Mouse (Mus musculus) hindbrain, embryonic 16.5 days (tissue): ENCODE measurements at regions not wholly inside any gene's neighbourhood (a gene's known extent, or its start where the extent isn't known, plus 50 kb on each side); places are given as distances from the start of the nearest gene placed in this dataset.

Source experiments
- ATAC-seq: fragments of 200-750 bp; cut with Nextera tagmentation; 2 replicates; pipeline ENCODE4 v1.8.0; 2017; ENCODE audit warnings: moderate TSS enrichment, moderate library complexity
- H3K27ac ChIP-seq: fragments of 300-500 bp; sonication (generic); 2 replicates; pipeline ENCODE4 v1.5.1; 2014; ENCODE audit warnings: low read depth, mild to moderate bottlenecking, control low read depth, low read length, moderate library complexity
- H3K27me3 ChIP-seq: fragments of 300-500 bp; sonication (generic); replicated peaks from 2 replicates; pipeline ENCODE4 v1.6.1; 2014; ENCODE audit warnings: low read length; ENCODE audit not compliant: control insufficient read depth, insufficient read depth
- H3K36me3 ChIP-seq: fragments of 300-500 bp; sonication (generic); 2 replicates; pipeline ENCODE4 v1.6.1; 2014; ENCODE audit warnings: mild to moderate bottlenecking, low read length, moderate library complexity, mixed read lengths; ENCODE audit not compliant: control insufficient read depth, insufficient read depth
- H3K4me1 ChIP-seq: fragments of 300-500 bp; sonication (generic); 2 replicates; pipeline ENCODE4 v1.6.1; 2014; ENCODE audit warnings: low read depth, low read length; ENCODE audit not compliant: control insufficient read depth, insufficient read depth
- H3K4me2 ChIP-seq: fragments of 300-500 bp; sonication (generic); 2 replicates; pipeline ENCODE4 v1.6.1; 2014; ENCODE audit warnings: mild to moderate bottlenecking, low read length, control low read depth, moderate library complexity
- H3K4me3 ChIP-seq: fragments of 300-500 bp; sonication (generic); 2 replicates; pipeline ENCODE4 v1.5.1; 2014; ENCODE audit warnings: mild to moderate bottlenecking, low read length, control low read depth, moderate library complexity
- H3K9ac ChIP-seq: fragments of 300-500 bp; sonication (generic); 2 replicates; pipeline ENCODE4 v1.6.1; 2014; ENCODE audit warnings: low read depth, mild to moderate bottlenecking, control low read depth, low read length, moderate library complexity
- H3K9me3 ChIP-seq: fragments of 300-500 bp; sonication (generic); 2 replicates; pipeline ENCODE4 v1.6.1; 2014; ENCODE audit warnings: mild to moderate bottlenecking, low read length, moderate library complexity; ENCODE audit not compliant: control insufficient read depth
- WGBS: fragments of 180-500 bp; shearing (Covaris S2); extraction: QIAGEN DNeasy Blood & Tissue Kit; methylation state at CpG from one replicate; pipeline ENCODE4 v1.1.7; 2014; 5-methylcytosine and 5-hydroxymethylcytosine counted together

- ATAC-seq, result no peak
- Histone ChIP-seq H3K9ac (peak overlapping the region; percentile 2; the same call in 1 of the 2 replicates), H3K27me3 (no peaks in the 10 kb centered on the region), H3K36me3 (no peaks in the 10 kb centered on the region), H3K27ac (peak overlapping the region; percentile 26), H3K9me3 (no peaks in the 10 kb centered on the region), H3K4me3 (no peak overlapping the region), H3K4me1 (peaks cover 5% of the 10 kb centered on the region; the same call in 1 of the 2 replicates), H3K4me2 (peak overlapping the region; percentile 40)
- 50% methylated on average over 10 of the region's 10 CpGs for WGBS
Observed at GRCm38 (mm10) chr10:68909018-68909417, 185.6 kb downstream of the Tmem26 start.

- Histone ChIP-seq H3K4me1 (no peaks in the 10 kb centered on the region), H3K27ac (no peak overlapping the region), H3K36me3 (no peaks in the 10 kb centered on the region), H3K27me3 (no peaks in the 10 kb centered on the region), H3K9me3 (no peaks in the 10 kb centered on the region), H3K4me3 (no peak overlapping the region), H3K4me2 (no peak overlapping the region), H3K9ac (no peak overlapping the region)
- WGBS, result 86% methylated on average over 7 of the region's 7 CpGs
- ATAC-seq, result no peak
Observed at GRCm38 (mm10) chr10:68916147-68916546, 192.7 kb downstream of the Tmem26 start.

- 71% methylated on average over 5 of the region's 5 CpGs for WGBS
- H3K9me3 ChIP-seq, result no peaks in the 10 kb centered on the region
- H3K27me3 ChIP-seq, result no peaks in the 10 kb centered on the region
- H3K36me3 ChIP-seq, result no peaks in the 10 kb centered on the region
- H3K27ac ChIP-seq, result no peak overlapping the region
- no peak overlapping the region for H3K4me3 ChIP-seq
- no peak for ATAC-seq
- H3K4me2 ChIP-seq, result no peak overlapping the region
- no peak overlapping the region for H3K9ac ChIP-seq
- no peaks in the 10 kb centered on the region for H3K4me1 ChIP-seq
Observed at GRCm38 (mm10) chr10:68935843-68936242, 212.4 kb downstream of the Tmem26 start.

- Histone ChIP-seq H3K9ac (no peak overlapping the region), H3K36me3 (no peaks in the 10 kb centered on the region), H3K4me2 (no peak overlapping the region), H3K4me1 (no peaks in the 10 kb centered on the region), H3K27ac (no peak overlapping the region), H3K4me3 (no peak overlapping the region), H3K27me3 (no peaks in the 10 kb centered on the region), H3K9me3 (no peaks in the 10 kb centered on the region)
- WGBS, result 62% methylated on average over 6 of the region's 6 CpGs
- ATAC-seq, result no peak
Observed at GRCm38 (mm10) chr10:68943239-68943638, 208.0 kb upstream of the Rhobtb1 start.

GRCm38 (mm10) chr10:68956539-68956938, 194.7 kb upstream of the Rhobtb1 start:
- H3K36me3 ChIP-seq, result no peaks in the 10 kb centered on the region
- H3K4me1 ChIP-seq, result no peaks in the 10 kb centered on the region
- no peak for ATAC-seq
- H3K4me3 ChIP-seq, result no peak overlapping the region
- 70% methylated on average over 7 of the region's 7 CpGs for WGBS
- H3K27me3 ChIP-seq, result no peaks in the 10 kb centered on the region
- H3K27ac ChIP-seq, result no peak overlapping the region
- no peak overlapping the region for H3K4me2 ChIP-seq
- H3K9me3 ChIP-seq, result no peaks in the 10 kb centered on the region
- H3K9ac ChIP-seq, result no peak overlapping the region

- Histone ChIP-seq H3K4me1 (no peaks in the 10 kb centered on the region), H3K9me3 (no peaks in the 10 kb centered on the region), H3K27me3 (no peaks in the 10 kb centered on the region), H3K36me3 (no peaks in the 10 kb centered on the region), H3K4me2 (no peak overlapping the region), H3K9ac (no peak overlapping the region), H3K4me3 (no peak overlapping the region), H3K27ac (no peak overlapping the region)
- no peak for ATAC-seq
- WGBS, result 97% methylated on average over 1 of the region's 1 CpGs
Observed at GRCm38 (mm10) chr10:68961376-68961775, 189.9 kb upstream of the Rhobtb1 start.

GRCm38 (mm10) chr10:68963090-68963489, 188.1 kb upstream of the Rhobtb1 start:
- H3K36me3 ChIP-seq, result no peaks in the 10 kb centered on the region
- 74% methylated on average over 8 of the region's 8 CpGs for WGBS
- no peak for ATAC-seq
- H3K4me3 ChIP-seq, result no peak overlapping the region
- no peak overlapping the region for H3K4me2 ChIP-seq
- no peak overlapping the region for H3K27ac ChIP-seq
- H3K9ac ChIP-seq, result no peak overlapping the region
- no peaks in the 10 kb centered on the region for H3K9me3 ChIP-seq
- no peaks in the 10 kb centered on the region for H3K27me3 ChIP-seq
- no peaks in the 10 kb centered on the region for H3K4me1 ChIP-seq

- H3K36me3 ChIP-seq, result no peaks in the 10 kb centered on the region
Observed at GRCm38 (mm10) chr10:68965271-68965670, 186.0 kb upstream of the Rhobtb1 start.

GRCm38 (mm10) chr10:68967976-68968968, 183.0 kb upstream of the Rhobtb1 start:
- no peak overlapping the region for H3K9ac ChIP-seq
- no peaks in the 10 kb centered on the region for H3K36me3 ChIP-seq
- no peaks in the 10 kb centered on the region for H3K27me3 ChIP-seq
- H3K9me3 ChIP-seq, result no peaks in the 10 kb centered on the region
- H3K4me1 ChIP-seq, result no peaks in the 10 kb centered on the region
- ATAC-seq, result peak; percentile 48
- no peak overlapping the region for H3K4me3 ChIP-seq
- 32% methylated on average over 15 of the region's 15 CpGs for WGBS
- H3K27ac ChIP-seq, result no peak overlapping the region
- no peak overlapping the region for H3K4me2 ChIP-seq

More at GRCm38 (mm10) chr10:68965271-68965670, 186.0 kb upstream of the Rhobtb1 start:
- Histone ChIP-seq H3K4me1 (no peaks in the 10 kb centered on the region), H3K9me3 (no peaks in the 10 kb centered on the region), H3K4me2 (no peak overlapping the region), H3K27me3 (no peaks in the 10 kb centered on the region), H3K4me3 (no peak overlapping the region), H3K27ac (no peak overlapping the region), H3K9ac (no peak overlapping the region)
- ATAC-seq, result no peak
- WGBS, result 100% methylated on average over 1 of the region's 1 CpGs
